Mouse (Mus musculus) neural tube, embryonic 14.5 days (tissue): Measurements from ENCODE around the gene Sox12. TPM values are rescaled to one million over a fixed set of nuclear protein-coding genes. Genes with fewer than 3 reads are reported as not detected.
A peak's percentile ranks its signal among the peaks of the same experiment; 100 is the strongest.

Experiments
- ATAC-seq: fragments of 200-750 bp; cut with Nextera tagmentation; 2 replicates; pipeline ENCODE4 v1.8.0; 2017; ENCODE audit warnings: low read depth, mild to moderate bottlenecking, moderate TSS enrichment, moderate library complexity
- H3K27ac ChIP-seq: fragments of 300-500 bp; sonication (generic); 2 replicates; pipeline ENCODE4 v1.5.1; 2014; ENCODE audit warnings: low read depth, mild to moderate bottlenecking, control low read depth, low read length, moderate library complexity, mixed read lengths
- H3K27me3 ChIP-seq: fragments of 300-500 bp; sonication (generic); 2 replicates; pipeline ENCODE4 v1.6.1; 2014; ENCODE audit warnings: low read length; ENCODE audit not compliant: control insufficient read depth, insufficient read depth
- H3K36me3 ChIP-seq: fragments of 300-500 bp; sonication (generic); 2 replicates; pipeline ENCODE4 v1.6.1; 2014; ENCODE audit warnings: low read length, mixed read lengths; ENCODE audit not compliant: control insufficient read depth, insufficient read depth
- H3K4me1 ChIP-seq: fragments of 300-500 bp; sonication (generic); 2 replicates; pipeline ENCODE4 v1.6.1; 2014; ENCODE audit warnings: low read length; ENCODE audit not compliant: control insufficient read depth, insufficient read depth
- H3K4me2 ChIP-seq: fragments of 300-500 bp; sonication (generic); 2 replicates; pipeline ENCODE4 v1.6.1; 2014; ENCODE audit warnings: mild to moderate bottlenecking, low read depth, low read length, control low read depth
- H3K4me3 ChIP-seq: fragments of 300-500 bp; sonication (generic); 2 replicates; pipeline ENCODE4 v1.5.1; 2014; ENCODE audit warnings: low read depth, low read length, control low read depth, mixed read lengths
- H3K9ac ChIP-seq: fragments of 300-500 bp; sonication (generic); replicated peaks from 2 replicates; pipeline ENCODE4 v1.6.1; 2014; ENCODE audit warnings: low read depth, mild to moderate bottlenecking, control low read depth, low read length, mixed read lengths
- H3K9me3 ChIP-seq: fragments of 300-500 bp; sonication (generic); 2 replicates; pipeline ENCODE4 v1.6.1; 2016; ENCODE audit warnings: low read length; ENCODE audit not compliant: control insufficient read depth
- WGBS: fragments of 180-500 bp; shearing (Covaris S2); extraction: QIAGEN DNeasy Blood & Tissue Kit; methylation state at CpG from one replicate; pipeline ENCODE4 v1.1.7; 2014; 5-methylcytosine and 5-hydroxymethylcytosine counted together
- polyA plus RNA-seq: library from polyadenylated mRNA; unstranded; fragments of >200 nt; fragmentation: Nextera tagmentation; extraction: Ambion mirVana; gene quantifications from 2 replicates; pipeline ENCODE4 v1.2.1, GENCODE M21; 2014

The Sox12 gene
- polyA plus RNA-seq, 1 experiment from 2014 or later, result 19.2 TPM

DNA sequence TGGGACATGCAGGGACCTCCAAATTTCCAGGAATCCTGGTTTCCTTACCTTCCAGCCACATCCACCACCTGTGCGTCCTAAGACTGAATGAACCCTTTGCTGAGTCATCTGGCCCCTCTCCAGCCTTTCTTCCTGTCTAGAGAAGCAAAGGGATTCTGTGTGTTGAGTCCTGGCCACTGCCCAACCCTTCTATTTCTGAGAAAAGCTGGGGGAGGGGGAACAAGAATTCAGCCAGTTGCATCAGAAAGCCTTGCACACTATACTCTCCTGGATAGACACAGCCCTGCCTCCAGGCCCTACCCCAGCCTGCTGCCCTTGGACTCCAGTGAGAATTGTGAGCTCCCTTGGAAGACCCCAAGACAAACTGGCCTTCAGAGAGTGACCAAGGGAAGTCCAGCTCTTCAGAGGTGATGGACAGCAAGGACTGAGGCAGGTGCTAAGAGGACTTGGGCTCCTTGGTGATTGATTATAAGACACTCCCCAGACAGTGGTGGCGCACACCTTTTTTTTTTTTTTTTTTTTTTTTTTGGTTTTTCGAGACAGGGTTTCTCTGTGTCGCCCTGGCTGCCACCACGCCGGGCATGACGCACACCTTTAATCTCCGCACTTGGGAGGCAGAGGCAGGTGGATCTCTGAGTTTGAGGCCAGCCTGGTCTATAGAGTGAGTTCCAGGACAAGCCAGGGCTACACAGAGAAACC lies 47.9 kb downstream of the Sox12 start:
- no peak overlapping the region for H3K27ac ChIP-seq
- H3K36me3 ChIP-seq, result no peaks in the 10 kb centered on the region
- no peaks in the 10 kb centered on the region for H3K9me3 ChIP-seq
- no peak overlapping the region for H3K4me2 ChIP-seq
- H3K27me3 ChIP-seq, result no peaks in the 10 kb centered on the region; the same call in 1 of the 2 replicates
- H3K4me3 ChIP-seq, result no peak overlapping the region
- no peak for ATAC-seq
- no peak overlapping the region for H3K9ac ChIP-seq
- H3K4me1 ChIP-seq, result no peaks in the 10 kb centered on the region
- 84% methylated on average over 8 of the region's 8 CpGs for WGBS

DNA sequence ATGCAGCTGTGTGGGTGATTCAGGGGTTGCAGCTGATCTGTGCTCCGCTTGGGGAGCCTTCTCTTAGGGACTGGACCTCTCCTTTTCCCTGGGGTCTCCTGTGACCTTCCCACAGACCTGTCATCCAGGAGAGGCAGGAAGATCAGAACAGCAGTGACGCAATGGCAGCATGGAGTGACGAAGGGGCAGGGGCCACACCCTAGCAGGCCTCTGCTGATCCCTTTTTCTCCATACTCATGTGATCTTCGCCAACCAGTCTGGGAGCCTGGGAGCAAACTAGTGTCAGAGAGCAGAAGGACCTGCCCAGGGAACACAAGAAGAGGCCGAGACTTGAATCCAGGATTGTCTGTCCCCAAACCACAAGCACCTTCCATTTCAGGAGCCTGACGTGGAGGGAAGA lies 48.7 kb downstream of the Sox12 start:
- no peaks in the 10 kb centered on the region for H3K9me3 ChIP-seq
- no peaks in the 10 kb centered on the region for H3K36me3 ChIP-seq
- no peak for ATAC-seq
- WGBS, result 79% methylated on average over 6 of the region's 6 CpGs
- H3K27ac ChIP-seq, result no peak overlapping the region
- no peaks in the 10 kb centered on the region; the same call in 1 of the 2 replicates for H3K27me3 ChIP-seq
- no peak overlapping the region for H3K4me2 ChIP-seq
- H3K4me1 ChIP-seq, result peaks cover 3% of the 10 kb centered on the region; the same call in 1 of the 2 replicates
- H3K9ac ChIP-seq, result no peak overlapping the region
- H3K4me3 ChIP-seq, result no peak overlapping the region

DNA sequence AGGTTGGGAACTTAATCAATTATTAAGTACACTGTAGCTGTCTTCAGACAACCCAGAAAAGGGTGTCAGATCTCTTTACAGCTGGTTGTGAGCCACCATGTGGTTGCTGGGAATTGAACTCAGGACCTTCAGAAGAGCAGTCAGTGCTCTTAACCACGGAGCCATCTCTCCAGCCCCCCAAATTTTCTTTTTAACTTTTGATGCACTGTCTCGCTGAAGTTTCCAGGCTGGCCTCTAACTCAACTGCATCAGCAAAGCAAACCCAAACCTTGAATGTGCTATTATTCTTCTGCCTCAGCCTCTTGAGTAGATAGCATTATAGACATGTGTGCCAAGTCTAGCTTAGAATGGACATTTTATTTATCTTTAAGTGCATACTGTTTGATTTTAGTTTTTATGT lies 50.1 kb downstream of the Sox12 start:
- no peak for ATAC-seq
- 82% methylated on average over 2 of the region's 2 CpGs for WGBS
- peaks cover 5% of the 10 kb centered on the region; the same call in 1 of the 2 replicates for H3K4me1 ChIP-seq
- no peak overlapping the region for H3K27ac ChIP-seq
- no peaks in the 10 kb centered on the region for H3K36me3 ChIP-seq
- no peaks in the 10 kb centered on the region for H3K9me3 ChIP-seq
- H3K9ac ChIP-seq, result no peak overlapping the region
- H3K4me3 ChIP-seq, result no peak overlapping the region
- H3K27me3 ChIP-seq, result no peaks in the 10 kb centered on the region; the same call in 1 of the 2 replicates
- H3K4me2 ChIP-seq, result no peak overlapping the region

DNA sequence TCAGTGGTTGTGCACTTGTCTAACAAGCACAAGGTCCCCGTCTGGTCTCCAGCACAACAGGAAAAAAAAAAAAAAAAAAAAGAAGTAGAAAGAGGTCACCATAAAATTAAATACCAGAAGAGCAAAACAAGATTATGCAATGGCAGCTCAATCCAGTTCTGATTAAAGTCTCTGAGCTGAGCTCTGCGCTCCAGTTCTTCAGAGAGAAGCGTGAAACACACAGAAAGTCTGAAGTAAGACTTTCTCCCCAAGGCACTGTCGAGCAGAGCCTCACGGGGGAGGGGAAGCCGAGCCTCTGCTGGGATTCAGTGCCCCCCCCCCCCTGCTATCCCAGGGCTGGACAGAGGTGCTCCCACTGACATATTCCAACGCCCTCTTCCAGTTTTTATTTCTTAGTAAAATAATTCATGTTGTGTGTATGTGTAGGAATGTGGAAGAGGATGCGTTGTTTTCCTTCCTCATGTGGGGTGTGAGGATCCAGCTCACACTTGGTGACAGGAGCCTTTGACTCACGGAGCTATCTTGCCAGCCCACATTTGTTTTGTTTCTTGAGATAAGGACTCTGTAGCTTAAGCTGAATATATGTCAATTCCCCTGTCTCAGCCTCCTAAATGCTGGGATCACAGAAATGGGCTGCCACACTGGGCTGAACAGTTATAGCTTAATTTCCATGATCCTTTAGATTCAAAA lies 50.9 kb downstream of the Sox12 start:
- Histone ChIP-seq H3K9ac (no peak overlapping the region), H3K36me3 (no peaks in the 10 kb centered on the region)

DNA sequence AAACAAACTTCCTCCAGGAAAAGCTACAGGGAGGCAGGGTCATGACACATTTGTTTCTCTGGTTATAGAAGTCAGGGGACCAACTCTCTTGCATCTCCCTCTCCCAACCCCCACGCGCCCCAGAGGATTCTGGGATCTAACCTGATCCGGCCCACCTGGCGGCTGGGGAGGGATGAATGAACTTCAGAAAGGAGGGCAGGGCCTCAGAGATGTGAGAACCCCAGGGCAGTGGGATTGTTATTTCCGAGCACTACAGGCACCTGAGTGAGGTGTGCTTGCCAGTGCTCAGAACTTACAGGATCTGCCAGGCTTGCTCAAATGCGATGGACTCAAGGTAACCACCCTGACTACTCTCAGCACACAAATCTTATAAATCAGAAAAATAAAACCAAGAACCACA lies 52.5 kb downstream of the Sox12 start:
- no peaks in the 10 kb centered on the region; the same call in 1 of the 2 replicates for H3K27me3 ChIP-seq

More for the DNA sequence above, 50.9 kb downstream of the Sox12 start:
- ATAC-seq, result no peak
- Histone ChIP-seq H3K27ac (no peak overlapping the region), H3K4me1 (peaks cover 5% of the 10 kb centered on the region; the same call in 1 of the 2 replicates), H3K4me2 (no peak overlapping the region), H3K4me3 (no peak overlapping the region), H3K27me3 (no peaks in the 10 kb centered on the region; the same call in 1 of the 2 replicates), H3K9me3 (no peaks in the 10 kb centered on the region)
- 55% methylated on average over 9 of the region's 9 CpGs for WGBS

DNA sequence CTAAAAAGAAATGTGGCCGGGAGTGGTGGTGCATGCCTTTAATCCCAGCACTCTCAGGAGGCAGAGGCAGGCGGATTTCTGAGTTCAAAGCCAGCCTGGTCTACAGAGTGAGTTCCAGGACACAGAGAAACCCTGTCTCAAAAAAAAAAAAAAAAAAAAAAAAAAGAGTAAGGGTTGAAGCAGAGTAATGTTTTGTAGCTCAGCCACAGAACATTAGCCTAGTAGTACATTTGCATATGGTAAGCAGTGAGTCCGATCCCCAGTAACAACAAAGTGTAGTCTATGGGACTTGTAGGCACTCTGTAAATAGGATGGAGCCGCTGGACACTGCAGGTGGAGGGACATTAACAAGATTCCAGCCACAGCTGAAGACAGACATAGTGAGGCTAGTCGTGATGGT lies 53.0 kb downstream of the Sox12 start:
- H3K9me3 ChIP-seq, result no peaks in the 10 kb centered on the region
- H3K27me3 ChIP-seq, result no peaks in the 10 kb centered on the region; the same call in 1 of the 2 replicates
- H3K36me3 ChIP-seq, result no peaks in the 10 kb centered on the region
- no peak overlapping the region for H3K4me2 ChIP-seq
- no peak for ATAC-seq
- peaks cover 5% of the 10 kb centered on the region; the same call in 1 of the 2 replicates for H3K4me1 ChIP-seq
- no peak overlapping the region for H3K4me3 ChIP-seq
- H3K9ac ChIP-seq, result no peak overlapping the region
- whole genome bisulfite sequencing, result 67% methylated on average over 5 of the region's 5 CpGs
- no peak overlapping the region for H3K27ac ChIP-seq

More for the DNA sequence above, 52.5 kb downstream of the Sox12 start:
- 67% methylated on average over 6 of the region's 6 CpGs for WGBS
- Histone ChIP-seq H3K4me3 (no peak overlapping the region), H3K9ac (no peak overlapping the region), H3K27ac (no peak overlapping the region), H3K9me3 (no peaks in the 10 kb centered on the region), H3K36me3 (no peaks in the 10 kb centered on the region), H3K4me1 (peaks cover 5% of the 10 kb centered on the region; the same call in 1 of the 2 replicates), H3K4me2 (no peak overlapping the region)
- no peak for ATAC-seq

DNA sequence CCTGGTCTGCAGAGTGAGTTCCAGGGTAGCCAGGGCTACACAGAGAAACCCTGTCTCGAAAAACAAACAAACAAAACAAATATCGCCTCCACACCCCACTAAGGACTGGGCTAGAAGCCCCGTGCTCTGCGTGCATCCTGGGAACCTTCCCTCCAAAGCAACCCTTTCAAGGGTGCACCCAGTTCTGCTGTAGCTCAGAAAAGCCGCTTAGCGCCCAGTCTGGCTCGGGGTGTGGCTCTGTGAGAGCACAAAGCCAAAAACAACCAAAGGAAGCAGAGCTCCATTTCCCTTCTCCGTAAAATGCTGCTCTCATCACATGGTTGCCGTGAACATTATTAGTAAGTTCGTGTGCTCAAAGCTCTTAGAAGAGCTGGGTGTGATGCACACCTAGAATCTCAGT lies 53.5 kb downstream of the Sox12 start:
- Histone ChIP-seq H3K4me2 (peak overlapping the region; percentile 92), H3K9me3 (no peaks in the 10 kb centered on the region), H3K9ac (peak overlapping the region; percentile 55), H3K27ac (no peak overlapping the region), H3K4me1 (peaks cover 5% of the 10 kb centered on the region; the same call in 1 of the 2 replicates), H3K4me3 (peak overlapping the region; percentile 48), H3K36me3 (no peaks in the 10 kb centered on the region), H3K27me3 (no peaks in the 10 kb centered on the region; the same call in 1 of the 2 replicates)
- WGBS, result 10% methylated on average over 10 of the region's 10 CpGs
- ATAC-seq, result peak; percentile 10; the same call in 1 of the 2 replicates
